Mouse (Mus musculus) olfactory bulb, adult 2 months (tissue): Measurements from ENCODE around the gene Pif1.

Experiments
- CTCF ChIP-seq: fragments of 200-500 bp; IDR thresholded peaks from 2 replicates; pipeline ENCODE4 v1.5.1; 2012; ENCODE audit warnings: low read depth, mild to moderate bottlenecking, low read length, moderate library complexity; ENCODE audit not compliant: insufficient read depth
- POLR2A ChIP-seq: fragments of 200-500 bp; IDR thresholded peaks from 2 replicates; pipeline ENCODE4 v1.6.1; 2012; ENCODE audit warnings: mild to moderate bottlenecking, low read depth, low read length, moderate library complexity; ENCODE audit not compliant: insufficient read depth

DNA sequence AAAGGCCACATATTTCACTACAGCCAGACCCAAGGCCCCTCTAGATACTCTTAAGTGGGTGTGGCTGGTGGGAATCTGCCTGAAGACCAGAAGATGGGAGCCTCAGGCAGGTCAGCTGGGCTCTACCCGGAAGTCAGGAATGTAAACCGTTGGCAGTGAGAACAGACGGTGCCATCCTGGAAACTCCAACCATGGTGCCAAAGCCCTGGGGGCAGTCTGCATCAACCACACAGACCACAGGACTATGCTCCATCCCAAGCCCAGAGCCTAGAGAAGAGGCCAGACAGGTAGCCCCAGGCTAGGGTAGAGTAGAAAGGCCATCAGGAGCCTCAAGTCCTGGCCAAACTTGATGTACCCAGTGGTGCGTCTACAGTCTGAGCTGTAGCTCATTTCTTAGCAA lies 31.3 kb upstream of the Pif1 start:
- no peak for TF ChIP-seq POLR2A
- TF ChIP-seq CTCF, result no peak
